Mouse (Mus musculus) thymus, adult 2 months (tissue): Measurements from ENCODE around the gene Ube3b. TPM values are rescaled to one million over a fixed set of nuclear protein-coding genes. Genes with fewer than 3 reads are reported as not detected.

Experiments used
- DNase-seq: peaks from one replicate; pipeline ENCODE4 v3.0.0; 2021
- H3K27ac ChIP-seq: fragments of 200-500 bp; 2 replicates; pipeline ENCODE4 v1.5.1; 2012; ENCODE audit warnings: low read length, control low read depth; ENCODE audit not compliant: control insufficient read depth, insufficient read depth
- H3K27me3 ChIP-seq: fragments of 200-500 bp; 2 replicates; pipeline ENCODE4 v1.6.1; 2012; ENCODE audit warnings: mild to moderate bottlenecking, low read length, moderate library complexity, mixed read lengths; ENCODE audit not compliant: control insufficient read depth, insufficient read depth
- H3K36me3 ChIP-seq: fragments of 200-500 bp; 2 replicates; pipeline ENCODE4 v1.6.1; 2012; ENCODE audit warnings: mild to moderate bottlenecking, low read length, moderate library complexity; ENCODE audit not compliant: control insufficient read depth, insufficient read depth
- H3K4me1 ChIP-seq: fragments of 200-500 bp; replicated peaks from 2 replicates; pipeline ENCODE4 v1.6.1; 2012; ENCODE audit warnings: low read length; ENCODE audit not compliant: control insufficient read depth, insufficient read depth
- H3K4me3 ChIP-seq: fragments of 200-500 bp; 2 replicates; pipeline ENCODE4 v1.5.1; 2012; ENCODE audit warnings: mild to moderate bottlenecking, low read length, control low read depth, moderate library complexity; ENCODE audit not compliant: control insufficient read depth, insufficient read depth
- CTCF ChIP-seq: fragments of 200-500 bp; IDR thresholded peaks from 2 replicates; pipeline ENCODE4 v1.5.1; 2012; ENCODE audit warnings: mild to moderate bottlenecking, control low read depth, low read length, moderate library complexity, borderline replicate concordance; ENCODE audit not compliant: control insufficient read depth, poor library complexity, insufficient read depth; ENCODE audit errors: extremely low read depth
- POLR2A ChIP-seq: fragments of 200-500 bp; IDR thresholded peaks from 2 replicates; pipeline ENCODE4 v1.6.1; 2012; ENCODE audit warnings: mild to moderate bottlenecking, low read length, control low read depth, moderate library complexity; ENCODE audit not compliant: control insufficient read depth, poor library complexity, insufficient read depth; ENCODE audit errors: extremely low read depth
- WGBS: fragments of 180-500 bp; shearing (Covaris S2); methylation state at CpG from one replicate; pipeline ENCODE4 v1.1.7; 2018; 5-methylcytosine and 5-hydroxymethylcytosine counted together
- polyA plus RNA-seq: library from polyadenylated mRNA; depleted of rRNA; stranded (reverse); fragments of >200 nt; gene quantifications from 2 replicates; pipeline ENCODE4 v1.2.3, GENCODE M21; 2012; rRNA removed

Ube3b gene
- 123 and 133 TPM in 2 replicates for polyA plus RNA-seq

- TF ChIP-seq POLR2A (peak; percentile 71), CTCF (no peak)
- peak within 1 kb of the TSS; percentile 57; the same call in 1 of the 2 replicates for H3K27ac ChIP-seq
- WGBS, result under 1% methylated on average over 74 of the region's 74 CpGs
- peaks cover 11% of the 10 kb centered on the region for H3K36me3 ChIP-seq
- DNase-seq, result peak; percentile 77
- H3K4me1 ChIP-seq, result peaks cover 35% of the 10 kb centered on the region
- peak within 1 kb of the TSS; percentile 92 for H3K4me3 ChIP-seq
- no peaks in the 10 kb centered on the region for H3K27me3 ChIP-seq
Observed at GRCm38 (mm10) chr5:114380209-114381012, at the start of gene Ube3b, which contains the start of gene Kctd10. Gene Ube3b, plus strand, starts transcription at chr5:114380607. Gene Kctd10, minus strand, starts transcription at chr5:114380508.

- H3K36me3 ChIP-seq, result no peaks in the 10 kb centered on the region
- H3K27me3 ChIP-seq, result no peaks in the 10 kb centered on the region
- H3K4me1 ChIP-seq, result no peaks in the 10 kb centered on the region
- DNase-seq, result no peak
- no peak overlapping the region; the same call in 1 of the 2 replicates for H3K27ac ChIP-seq
- no peak overlapping the region for H3K4me3 ChIP-seq
- TF ChIP-seq POLR2A (no peak), CTCF (no peak)
- 76% methylated on average over 5 of the region's 5 CpGs for WGBS
Observed at GRCm38 (mm10) chr5:114342996-114343395, 37.4 kb upstream of the Ube3b start.

- H3K4me3 ChIP-seq, result no peak overlapping the region
- no peaks in the 10 kb centered on the region for H3K4me1 ChIP-seq
- 91% methylated on average over 7 of the region's 7 CpGs for WGBS
- no peaks in the 10 kb centered on the region for H3K36me3 ChIP-seq
- no peak overlapping the region for H3K27ac ChIP-seq
- H3K27me3 ChIP-seq, result no peaks in the 10 kb centered on the region
- TF ChIP-seq POLR2A (no peak), CTCF (no peak)
- no peak for DNase-seq
Observed at GRCm38 (mm10) chr5:114343612-114344011, 36.8 kb upstream of the Ube3b start.

DNA sequence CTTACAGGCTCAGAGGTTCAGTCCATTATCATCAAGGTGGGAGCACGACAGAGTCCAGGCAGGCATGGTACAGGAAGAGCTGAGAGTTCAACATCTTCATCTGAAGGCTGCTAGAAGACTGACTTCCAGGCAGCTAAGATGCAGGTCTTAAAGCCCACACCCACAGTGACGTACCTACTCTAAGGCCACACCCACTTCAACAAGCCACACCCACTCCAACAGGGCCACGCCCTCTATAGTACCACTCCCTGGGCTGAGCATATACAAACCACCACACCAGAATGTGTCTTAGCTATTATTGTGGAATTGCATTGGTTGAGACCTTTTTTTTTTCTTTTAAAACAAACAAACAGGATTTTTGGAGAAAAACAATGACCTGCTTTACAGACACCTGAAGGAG lies 34.9 kb upstream of the Ube3b start:
- no peaks in the 10 kb centered on the region for H3K36me3 ChIP-seq
- no peak for TF ChIP-seq CTCF
- no peak for TF ChIP-seq POLR2A
- no peak for DNase-seq
- 71% methylated on average over 3 of the region's 3 CpGs for WGBS
- H3K27me3 ChIP-seq, result no peaks in the 10 kb centered on the region
- H3K27ac ChIP-seq, result no peak overlapping the region
- H3K4me3 ChIP-seq, result no peak overlapping the region
- no peaks in the 10 kb centered on the region for H3K4me1 ChIP-seq

GRCm38 (mm10) chr5:114347005-114347404 lies 33.4 kb upstream of the Ube3b start:
- DNase-seq, result no peak
- 96% methylated on average over 10 of the region's 10 CpGs for WGBS
- Histone ChIP-seq H3K4me1 (no peaks in the 10 kb centered on the region), H3K27me3 (no peaks in the 10 kb centered on the region), H3K36me3 (no peaks in the 10 kb centered on the region), H3K27ac (no peak overlapping the region), H3K4me3 (no peak overlapping the region)
- TF ChIP-seq CTCF (no peak), POLR2A (no peak)

DNA sequence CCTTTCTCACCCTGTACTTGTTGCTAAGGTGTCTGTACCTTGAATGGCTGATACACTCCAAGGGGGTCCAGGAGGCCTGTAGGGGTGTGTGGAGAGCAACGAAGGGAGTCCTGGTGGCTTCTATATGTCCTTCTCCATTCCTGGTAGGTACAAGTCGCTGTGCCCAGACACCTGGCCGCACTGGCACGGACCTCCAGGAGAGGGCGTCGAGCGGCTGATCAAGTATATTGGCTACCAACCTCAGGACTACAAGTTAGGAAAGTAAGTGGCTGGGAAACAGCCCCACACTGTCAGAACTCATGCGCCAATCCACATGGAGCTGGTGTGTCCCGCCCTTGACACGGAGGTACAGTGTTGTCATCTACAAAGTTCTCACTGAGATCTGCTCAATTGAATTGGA lies 28.9 kb upstream of the Ube3b start:
- Histone ChIP-seq H3K27me3 (no peaks in the 10 kb centered on the region), H3K4me3 (no peak overlapping the region), H3K4me1 (no peaks in the 10 kb centered on the region), H3K36me3 (no peaks in the 10 kb centered on the region), H3K27ac (no peak overlapping the region)
- TF ChIP-seq CTCF, result no peak
- no peak for TF ChIP-seq POLR2A
- DNase-seq, result no peak
- WGBS, result 78% methylated on average over 10 of the region's 10 CpGs
